Mouse (Mus musculus) CH12.LX (cell line): ENCODE measurements at regions not wholly inside any gene's neighbourhood (a gene's known extent, or its start where the extent isn't known, plus 50 kb on each side); places are given as distances from the start of the nearest gene placed in this dataset.

Experiments
- DNase-seq: peaks from one replicate; pipeline ENCODE4 v3.0.0-alpha.2; 2013; ENCODE audit errors: extremely low read depth
- H3K27ac ChIP-seq: 2 replicates; pipeline ENCODE4 v1.5.1; 2012; ENCODE audit warnings: low read depth, mild to moderate bottlenecking, control low read depth, moderate library complexity; ENCODE audit not compliant: insufficient read depth
- H3K27me3 ChIP-seq: replicated peaks from 2 replicates; pipeline ENCODE3; 2012; ENCODE audit warnings: inconsistent platforms
- H3K36me3 ChIP-seq, 2 experiments: replicated peaks in 1 of 2; 2 replicates each; pipeline versions ENCODE3 to v1.6.1; 2012; ENCODE audit warnings: inconsistent platforms in 1 of 2, low read length in 1 of 2, mild to moderate bottlenecking in 1 of 2, mixed read lengths in 1 of 2, moderate library complexity in 1 of 2; ENCODE audit not compliant: control insufficient read depth in 1 of 2, insufficient read depth in 1 of 2
- H3K4me1 ChIP-seq, 2 experiments: 2 replicates each; pipeline ENCODE4 v1.6.1; 2012; ENCODE audit warnings: inconsistent platforms in 1 of 2, moderate library complexity in 1 of 2; ENCODE audit not compliant: insufficient read depth in 2 of 2, control insufficient read depth in 1 of 2
- H3K4me2 ChIP-seq: 2 replicates; pipeline ENCODE4 v1.6.1; 2012; ENCODE audit warnings: low read depth, mild to moderate bottlenecking, control low read depth; ENCODE audit not compliant: poor library complexity, insufficient read depth, severe bottlenecking
- H3K4me3 ChIP-seq, 3 experiments: fragments of 150-350 bp in 1 of 3; sonication (generic) in 1 of 3; replicated peaks in 1 of 3; 2 replicates each; pipeline versions ENCODE3 to v1.5.1; 2011 to 2012; ENCODE audit warnings: low read depth in 2 of 3, low read length in 2 of 3, mild to moderate bottlenecking in 2 of 3, moderate library complexity in 2 of 3, control low read depth in 1 of 3, improper control_type of control experiment in 1 of 3, inconsistent platforms in 1 of 3, mixed read lengths in 1 of 3; ENCODE audit not compliant: poor library complexity in 1 of 3
- H3K79me2 ChIP-seq: replicated peaks from 2 replicates; pipeline ENCODE4 v1.6.1; 2012; ENCODE audit warnings: mild to moderate bottlenecking, moderate library complexity; ENCODE audit not compliant: control insufficient read depth, poor library complexity, insufficient read depth, severe bottlenecking; ENCODE audit errors: extremely low read depth
- H3K9ac ChIP-seq: 2 replicates; pipeline ENCODE4 v1.6.1; 2012; ENCODE audit warnings: low read depth, mild to moderate bottlenecking, control low read depth, moderate library complexity; ENCODE audit not compliant: insufficient read depth
- H3K9me3 ChIP-seq: replicated peaks from 2 replicates; pipeline ENCODE3; 2012; ENCODE audit warnings: low read length, inconsistent platforms, mixed read lengths
- CHD1 ChIP-seq: IDR thresholded peaks from 2 replicates; pipeline ENCODE4 v1.6.1; 2012; ENCODE audit warnings: low read depth, low read length, improper control_type of control experiment, inconsistent platforms
- CHD2 ChIP-seq: IDR thresholded peaks from 2 replicates; pipeline ENCODE4 v1.6.1; 2011; ENCODE audit warnings: low read length, improper control_type of control experiment
- ELF1 ChIP-seq: IDR thresholded peaks from 2 replicates; pipeline ENCODE4 v1.6.1; 2014; ENCODE audit warnings: low read depth, mild to moderate bottlenecking, inconsistent platforms, low read length, improper control_type of control experiment
- HCFC1 ChIP-seq: IDR thresholded peaks from 2 replicates; pipeline ENCODE4 v1.6.1; 2012; ENCODE audit warnings: low read depth, mild to moderate bottlenecking, inconsistent platforms, low read length, improper control_type of control experiment
- JUN ChIP-seq: IDR thresholded peaks from 2 replicates; pipeline ENCODE4 v1.6.1; 2011; ENCODE audit warnings: low read depth, mild to moderate bottlenecking, low read length, improper control_type of control experiment, moderate library complexity; ENCODE audit not compliant: insufficient read depth
- MAX ChIP-seq: IDR thresholded peaks from 2 replicates; pipeline ENCODE4 v1.6.1; 2011; ENCODE audit warnings: low read length, improper control_type of control experiment
- MAZ ChIP-seq: IDR thresholded peaks from 2 replicates; pipeline ENCODE4 v1.6.1; 2012; ENCODE audit warnings: low read depth, mild to moderate bottlenecking, inconsistent platforms, low read length, improper control_type of control experiment, moderate library complexity
- MXI1 ChIP-seq: IDR thresholded peaks from 2 replicates; pipeline ENCODE4 v1.6.1; 2011; ENCODE audit warnings: mild to moderate bottlenecking, low read depth, low read length, improper control_type of control experiment
- NELFE ChIP-seq: IDR thresholded peaks from 2 replicates; pipeline ENCODE4 v1.6.1; 2011; ENCODE audit warnings: low read depth, low read length, improper control_type of control experiment
- POLR2AphosphoS2 ChIP-seq: IDR thresholded peaks from 2 replicates; pipeline ENCODE4 v1.6.1; 2011; ENCODE audit warnings: low read depth, low read length, improper control_type of control experiment
- RAD21 ChIP-seq: IDR thresholded peaks from 2 replicates; pipeline ENCODE4 v1.6.1; 2011; ENCODE audit warnings: low read depth, mild to moderate bottlenecking, low read length, improper control_type of control experiment, moderate library complexity
- RCOR1 ChIP-seq: conservative IDR thresholded peaks from 2 replicates; pipeline ENCODE4 v1.6.1; 2012; ENCODE audit warnings: low read depth, mild to moderate bottlenecking, inconsistent platforms, low read length, improper control_type of control experiment
- SMC3 ChIP-seq: IDR thresholded peaks from 2 replicates; pipeline ENCODE4 v1.6.1; 2011; ENCODE audit warnings: low read depth, low read length, improper control_type of control experiment
- TCF12 ChIP-seq: IDR thresholded peaks from 2 replicates; pipeline ENCODE4 v1.6.1; 2014; ENCODE audit warnings: low read depth, mild to moderate bottlenecking, inconsistent platforms, low read length, improper control_type of control experiment
- UBTF ChIP-seq: IDR thresholded peaks from 2 replicates; pipeline ENCODE4 v1.6.1; 2012; ENCODE audit warnings: low read depth, mild to moderate bottlenecking, inconsistent platforms, low read length, improper control_type of control experiment, moderate library complexity
- USF1 ChIP-seq: IDR thresholded peaks from 2 replicates; pipeline ENCODE4 v1.6.1; 2014; ENCODE audit warnings: low read depth, mild to moderate bottlenecking, inconsistent platforms, low read length, improper control_type of control experiment
- ZKSCAN1 ChIP-seq: IDR thresholded peaks from 2 replicates; pipeline ENCODE4 v1.6.1; 2012; ENCODE audit warnings: low read depth, inconsistent platforms, low read length, improper control_type of control experiment, borderline replicate concordance
- ZNF384 ChIP-seq: IDR thresholded peaks from 2 replicates; pipeline ENCODE4 v1.6.1; 2012; ENCODE audit warnings: low read depth, low read length, improper control_type of control experiment, inconsistent platforms
- dilution Hi-C: fragments of 300-500 bp; cut with MboI; formaldehyde crosslinking; loops from 2 replicates; pipeline ENCODE4 v1.14.3; 2020; ENCODE audit warnings: low sequenced_read_pairs; ENCODE audit not compliant: extremely low pct_unique_long_range_greater_than_20kb, extremely low pct_ligation_motif_present
- in situ Hi-C: fragments of 300-500 bp; cut with MboI; formaldehyde crosslinking; loops from 3 replicates; pipeline ENCODE4 v1.14.3; 2019; ENCODE audit warnings: low sequenced_read_pairs, low pct_ligation_motif_present, low pct_unique_long_range_greater_than_20kb, mixed read lengths

DNA sequence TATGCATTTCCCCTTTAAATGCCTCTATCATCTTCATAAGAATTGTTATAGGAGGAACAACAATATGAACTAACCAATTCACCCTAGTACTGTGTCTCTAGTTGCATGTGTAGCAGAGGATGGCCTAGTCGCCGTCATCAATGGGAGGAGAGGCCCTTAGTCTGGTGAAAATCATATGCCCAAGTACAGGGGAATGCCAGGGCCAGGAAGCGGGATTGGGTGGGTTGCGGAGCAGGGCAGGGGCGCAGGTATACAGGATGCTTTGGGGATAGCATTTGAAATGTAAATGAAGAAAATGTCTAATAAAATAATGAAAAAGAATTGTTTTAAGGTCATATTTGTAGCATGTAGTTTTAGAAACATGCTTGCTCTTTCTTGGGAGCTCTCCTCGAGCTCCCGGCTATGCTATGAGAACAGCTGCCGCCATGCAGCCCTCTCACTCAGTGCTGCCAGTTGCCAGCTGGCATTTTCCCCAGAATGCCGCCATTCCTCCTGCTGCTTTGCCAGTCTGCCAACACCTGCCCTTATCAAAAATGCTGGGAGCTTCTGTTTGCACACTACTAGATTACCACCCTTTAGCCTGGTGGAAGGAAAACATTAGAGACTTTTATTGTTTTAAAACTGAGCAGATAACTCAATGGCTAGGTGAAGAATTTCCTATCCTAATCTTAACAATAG lies 848.9 kb downstream of the Brinp3 start:
- H3K4me3 ChIP-seq = no peak overlapping the region
- no peak for DNase-seq
- no peaks in the 10 kb centered on the region for H3K27me3 ChIP-seq
- dilution Hi-C loops = no loop called here
- TF ChIP-seq JUN = no peak
- no peak for TF ChIP-seq CHD1
- TF ChIP-seq CHD2 = no peak
- TF ChIP-seq ELF1 = no peak
- no peak for TF ChIP-seq ZKSCAN1
- no peak for TF ChIP-seq USF1
- no peak for TF ChIP-seq MXI1
- TF ChIP-seq ZNF384 = no peak
- TF ChIP-seq SMC3 = no peak
- no peak for TF ChIP-seq UBTF
- in situ Hi-C loops = no loop called here
- no peaks in the 10 kb centered on the region for H3K79me2 ChIP-seq
- no peaks in the 10 kb centered on the region for H3K4me1 ChIP-seq
- no peaks in the 10 kb centered on the region for H3K36me3 ChIP-seq
- H3K9ac ChIP-seq = no peak overlapping the region
- H3K9me3 ChIP-seq = peaks cover 4% of the 10 kb centered on the region
- H3K4me2 ChIP-seq = no peak overlapping the region
- H3K27ac ChIP-seq = no peak overlapping the region

DNA sequence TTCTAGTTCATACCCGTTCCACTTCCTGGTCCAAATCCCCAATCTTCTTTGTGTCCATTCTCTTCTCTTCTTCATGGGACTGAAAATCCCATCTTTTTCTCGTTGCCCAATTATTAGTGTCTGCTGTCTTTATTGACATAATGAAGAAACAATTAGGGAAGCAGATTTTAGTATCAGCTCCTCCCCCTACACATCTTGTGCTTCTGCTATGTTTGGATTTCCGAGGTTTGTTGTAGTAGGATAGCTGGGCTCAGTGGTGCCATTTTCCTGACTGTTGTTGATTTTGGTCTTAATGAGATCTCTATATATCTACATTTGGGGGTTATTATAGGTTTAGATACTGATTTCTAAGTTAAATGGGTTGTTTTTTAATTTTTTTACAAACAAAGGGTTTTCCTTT lies 849.5 kb downstream of the Brinp3 start:
- Histone ChIP-seq H3K27me3 (no peaks in the 10 kb centered on the region), H3K36me3 (no peaks in the 10 kb centered on the region), H3K4me3 (no peak overlapping the region), H3K79me2 (no peaks in the 10 kb centered on the region), H3K9ac (no peak overlapping the region), H3K4me2 (no peak overlapping the region), H3K9me3 (peaks cover 4% of the 10 kb centered on the region), H3K4me1 (no peaks in the 10 kb centered on the region), H3K27ac (no peak overlapping the region)
- dilution Hi-C loops (no loop called here), in situ Hi-C loops (no loop called here)
- TF ChIP-seq MAZ (no peak), NELFE (no peak), HCFC1 (no peak), TCF12 (no peak), MAX (no peak), POLR2AphosphoS2 (no peak), JUN (no peak), RAD21 (no peak), RCOR1 (no peak), CHD2 (no peak)
- no peak for DNase-seq
